Mouse (Mus musculus): ENCODE results near the gene Stat3.

Gene Stat3

DNA sequence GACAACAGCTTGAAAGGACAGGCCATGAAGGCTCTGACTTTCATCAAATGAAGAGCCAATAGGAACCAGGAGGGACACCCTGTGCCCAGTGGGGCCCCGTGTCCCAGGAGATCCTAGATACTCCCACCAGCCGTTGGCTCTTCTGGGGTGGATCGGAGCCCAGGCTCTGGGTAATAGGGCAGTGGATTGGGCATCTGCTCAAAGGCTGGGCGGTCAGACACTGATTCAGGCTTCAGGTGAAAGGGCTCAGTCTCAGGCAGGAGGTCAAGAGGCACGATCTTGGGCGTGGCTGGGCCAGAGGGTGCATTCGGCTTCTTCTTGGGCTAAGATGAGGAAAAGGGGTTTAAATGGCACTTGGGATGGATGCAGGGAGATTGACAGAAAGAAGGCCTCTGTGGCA, 24.8 kb upstream of the Stat3 start:
- no peak for DNase-seq (ENCODE audit: low spot score in 2 of 2)

DNA sequence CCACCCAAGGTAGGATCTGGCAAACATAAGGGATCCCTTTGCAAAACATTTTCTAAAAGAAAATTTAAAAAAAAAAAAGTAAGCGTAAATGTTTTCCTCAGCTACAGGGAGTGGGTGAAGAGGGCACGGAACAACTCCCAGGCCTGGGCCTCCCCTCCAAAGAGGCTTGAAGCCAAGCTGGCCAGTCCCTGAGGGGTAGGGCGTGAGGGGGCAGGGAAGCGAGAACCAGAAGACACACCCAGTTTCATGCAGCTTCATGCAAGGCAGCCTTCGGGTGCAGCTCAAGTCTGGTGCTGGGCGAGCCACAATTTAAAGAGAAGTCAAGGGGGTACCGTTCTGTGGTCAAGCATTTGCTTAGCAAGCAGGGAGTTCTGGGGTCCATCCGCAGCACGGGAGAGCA, 24.3 kb upstream of the Stat3 start:
- DNase-seq (ENCODE audit: low spot score in 2 of 2), result no peak

DNA sequence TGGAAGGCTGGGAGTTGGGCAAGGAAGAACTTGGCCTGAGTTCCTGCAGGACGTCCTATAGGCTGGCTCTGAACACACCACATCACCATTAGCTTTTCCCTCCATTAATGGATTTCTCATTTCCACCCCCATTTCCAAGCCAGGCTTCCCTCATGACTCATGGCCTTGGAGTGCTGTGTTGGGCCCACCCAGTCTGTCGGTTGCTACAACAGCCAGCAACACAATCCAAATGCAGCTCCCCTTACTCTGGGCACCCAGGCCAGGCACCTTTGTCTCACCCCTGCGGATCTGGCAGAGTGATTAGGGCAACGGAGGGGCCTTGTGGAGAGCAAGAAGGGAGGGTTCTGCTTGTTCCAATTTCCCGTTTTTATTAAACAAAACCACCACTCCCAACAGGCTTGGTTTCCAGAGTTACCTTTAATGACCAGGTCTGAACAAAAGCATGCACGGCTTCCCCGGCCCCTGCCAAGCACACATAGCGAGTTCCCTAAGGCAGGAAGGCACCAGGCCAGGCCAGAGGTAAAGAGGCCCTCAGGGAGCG, 23.1 kb upstream of the Stat3 start:
- no peak for DNase-seq (ENCODE audit: low spot score in 2 of 2)

DNA sequence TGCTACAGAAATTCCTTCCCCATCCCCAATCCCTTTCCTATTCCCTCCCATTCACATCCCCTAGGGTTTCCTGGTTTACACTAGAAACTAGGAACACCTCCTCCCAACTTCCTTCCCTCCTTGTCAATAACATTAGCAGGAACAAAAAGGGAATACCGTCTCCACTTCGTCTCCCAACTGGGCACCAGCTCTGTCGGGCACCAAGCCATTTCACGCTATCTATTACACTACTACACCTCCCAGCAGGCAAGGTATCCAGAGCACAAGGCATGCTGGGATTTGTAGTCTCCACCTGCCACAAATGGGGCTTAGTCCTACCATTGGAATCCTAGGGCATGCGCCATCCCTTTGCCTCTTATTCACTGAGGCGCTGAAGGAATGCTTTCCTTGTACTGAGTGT, 21.2 kb upstream of the Stat3 start:
- DNase-seq (ENCODE audit: low spot score in 2 of 2), result peak; percentile 23 to 45

DNA sequence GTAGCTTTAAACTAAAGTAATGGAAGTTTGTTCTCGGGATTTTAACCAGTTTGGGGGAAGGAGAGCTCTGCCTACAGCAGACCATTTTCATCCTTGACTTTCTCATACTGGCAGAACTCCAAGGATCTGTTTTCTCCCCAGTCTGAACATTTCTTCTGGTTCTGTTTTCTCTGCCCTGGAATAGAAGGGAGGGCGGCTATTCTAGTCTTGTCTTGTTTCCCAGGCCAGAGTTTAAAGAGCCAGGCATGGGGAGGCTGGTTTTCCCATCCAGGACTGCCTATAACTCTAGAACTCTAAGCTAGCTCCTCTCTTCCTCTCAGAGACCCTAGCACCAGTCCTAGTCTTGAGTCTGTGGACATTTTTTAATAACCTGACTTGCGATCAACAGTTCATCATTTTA, 20.5 kb upstream of the Stat3 start:
- no peak for DNase-seq (ENCODE audit: low spot score in 2 of 2)

DNA sequence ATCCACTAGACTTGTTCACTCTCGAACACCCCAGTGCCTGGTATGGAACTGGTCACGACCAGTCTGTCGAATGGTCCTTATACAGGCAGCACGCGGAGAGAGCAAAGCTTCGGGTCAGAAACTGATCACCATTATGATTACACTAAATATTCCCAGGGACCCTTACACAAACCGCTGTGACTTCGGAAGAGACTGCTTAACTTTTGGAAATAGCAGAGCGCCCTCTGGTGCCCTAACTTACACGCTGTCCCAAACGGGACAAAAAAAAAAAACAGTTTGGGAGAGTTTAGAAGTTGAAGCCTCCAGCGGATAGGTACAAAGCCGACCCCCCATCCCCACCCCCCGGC, 20.1 kb upstream of the Stat3 start:
- DNase-seq (ENCODE audit: low spot score in 2 of 2), result peak; percentile 35 to 60

DNA sequence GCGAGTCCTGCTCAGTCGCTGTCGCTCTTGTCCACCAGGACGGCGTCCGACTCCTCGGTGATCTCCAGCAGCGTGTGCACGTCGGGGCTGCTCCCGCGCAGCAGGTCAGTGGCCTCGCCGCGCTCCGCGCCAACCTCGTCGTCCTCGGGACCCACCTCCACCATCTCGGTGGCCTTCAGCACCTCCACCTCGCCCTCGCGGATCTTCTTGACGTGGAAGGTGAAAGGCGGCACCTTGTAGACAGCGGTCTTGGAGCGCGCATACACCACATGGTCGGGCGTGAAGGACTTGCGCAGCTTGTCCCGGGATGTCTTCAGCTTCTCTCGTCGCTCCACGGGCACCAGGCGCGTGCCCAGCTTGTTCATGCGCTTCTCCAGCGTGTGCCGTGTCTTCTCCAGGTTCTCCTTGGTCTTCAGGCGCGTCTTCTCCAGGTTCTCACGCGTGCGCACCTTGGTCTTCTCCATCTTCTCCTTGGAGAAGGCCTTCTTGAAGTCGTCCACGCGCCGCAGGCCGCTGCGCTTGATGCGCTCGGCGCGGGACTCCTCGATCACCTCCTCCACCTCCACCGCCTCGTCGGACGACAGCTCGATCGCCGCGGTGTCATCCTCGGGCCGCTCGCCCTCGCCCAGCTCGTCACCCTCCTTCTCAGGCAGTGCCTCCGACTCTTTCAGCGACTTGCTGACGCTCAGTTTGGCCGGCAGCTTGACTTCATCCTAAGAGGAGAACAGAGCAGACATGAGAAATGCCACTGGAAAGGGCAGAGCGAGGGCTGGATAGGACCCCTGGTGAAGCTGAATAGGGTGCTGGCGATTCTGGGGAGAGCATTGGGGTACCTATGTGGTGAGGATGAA, 19.5 kb upstream of the Stat3 start:
- DNase-seq (ENCODE audit: low spot score in 2 of 2), result no peak

DNA sequence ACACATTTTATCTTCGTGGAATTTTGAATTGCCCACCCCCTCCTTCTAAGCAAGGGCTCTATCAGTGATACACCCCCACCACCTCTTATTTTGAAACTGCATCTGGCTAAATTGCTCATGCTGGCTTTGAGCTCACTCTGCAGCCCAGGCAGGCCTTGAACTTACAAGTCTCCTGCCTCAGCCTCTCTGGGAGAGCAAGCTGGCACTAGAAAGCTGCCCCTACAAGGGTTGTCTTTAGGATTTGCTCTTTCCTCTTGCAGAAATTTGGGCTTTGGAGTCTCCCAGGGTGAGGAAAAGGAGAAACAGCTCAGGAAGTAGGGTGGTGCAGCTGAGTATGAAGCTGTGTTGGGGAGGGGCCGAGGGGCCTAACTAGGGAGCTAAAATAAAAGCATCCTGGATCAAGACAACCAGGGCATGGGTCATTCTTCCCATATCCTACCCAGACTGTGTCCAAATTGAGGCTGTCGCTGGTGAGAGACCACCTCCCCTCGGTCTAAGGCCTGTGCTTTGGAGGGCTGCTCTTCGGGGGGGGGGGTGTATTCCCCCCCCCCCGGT, 18.7 kb upstream of the Stat3 start:
- no peak for DNase-seq (ENCODE audit: low spot score in 2 of 2)

DNA sequence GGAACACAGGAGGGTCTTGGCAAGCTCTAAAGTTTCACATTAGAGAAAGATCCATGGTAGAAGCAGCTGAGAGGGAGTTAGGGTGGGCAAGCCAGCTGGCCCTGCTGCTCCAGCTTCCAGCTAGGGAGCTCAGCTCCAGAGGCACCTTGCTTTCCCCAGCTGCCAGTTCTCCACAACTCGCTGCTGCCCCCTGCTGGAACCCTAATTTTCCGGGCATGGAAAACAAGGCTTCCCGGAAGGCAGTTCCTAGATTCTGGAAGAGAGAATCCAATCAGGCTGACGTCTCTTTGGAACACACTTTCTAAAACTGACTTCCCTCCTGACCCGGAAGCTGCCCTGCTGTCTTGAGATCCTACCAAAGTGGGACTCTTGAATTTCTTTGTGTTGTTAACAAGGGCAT, 17.9 kb upstream of the Stat3 start:
- DNase-seq (ENCODE audit: low spot score in 2 of 2), result peak; percentile 38 to 61

DNA sequence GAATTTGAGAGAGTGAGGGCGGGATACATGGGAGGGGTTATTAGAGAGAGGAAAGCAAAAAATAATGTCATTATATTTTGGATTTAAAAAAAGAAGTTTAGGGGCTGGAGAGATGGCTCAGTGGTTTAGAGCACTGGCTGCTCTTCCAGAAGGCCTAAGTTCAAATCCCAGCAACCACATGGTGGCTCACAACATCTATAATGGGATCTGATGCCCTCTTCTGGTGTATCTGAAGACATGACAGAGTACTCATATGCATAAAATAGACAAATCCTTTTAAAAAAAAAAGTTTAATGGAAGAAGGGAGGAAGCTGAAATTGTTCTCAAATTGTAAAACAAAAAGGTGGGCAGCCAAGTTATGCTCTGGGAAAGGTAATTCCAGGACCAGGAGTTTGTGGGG, 10.2 kb upstream of the Stat3 start:
- no peak for DNase-seq (ENCODE audit: low spot score in 2 of 2)

DNA sequence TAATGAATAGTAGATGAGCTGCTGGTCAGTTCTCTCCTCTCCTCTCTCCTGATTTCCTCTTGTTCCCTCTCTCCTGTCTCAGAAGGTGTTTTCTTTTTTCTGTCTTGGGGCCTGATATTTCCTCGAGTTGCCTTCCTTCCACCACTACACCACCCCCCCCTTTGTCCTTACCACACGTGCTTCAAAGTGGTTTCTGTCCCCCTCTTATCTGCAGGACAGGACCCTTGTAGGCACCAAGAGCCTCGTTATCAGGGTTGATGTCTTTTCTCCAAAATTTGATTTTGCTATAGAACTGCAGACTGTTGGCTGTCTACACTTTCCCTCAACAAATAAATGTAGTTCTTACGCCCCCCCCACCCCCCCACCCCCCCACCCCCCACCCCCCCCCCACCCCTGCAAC, 9.0 kb upstream of the Stat3 start:
- no peak for DNase-seq (ENCODE audit: low spot score in 2 of 2)

DNA sequence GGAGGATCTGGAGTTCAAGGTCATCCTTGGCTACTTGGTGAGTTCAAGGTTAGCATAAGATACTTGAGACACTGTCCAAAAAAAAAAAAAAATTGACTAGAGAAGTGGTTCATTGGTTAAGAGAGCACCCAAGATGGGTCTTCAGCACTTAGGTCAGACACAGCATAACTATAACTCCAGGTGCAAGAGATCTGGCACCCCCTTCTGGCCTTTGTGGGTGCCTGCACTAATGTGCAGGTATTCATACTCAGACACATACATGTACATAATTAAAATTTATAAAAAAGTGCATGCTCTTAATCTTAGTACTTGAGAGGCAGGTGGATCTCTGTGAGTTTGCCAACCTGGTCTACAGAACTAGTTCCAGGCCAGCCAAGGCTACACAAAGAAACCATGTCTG, 8.2 kb upstream of the Stat3 start:
- no peak for DNase-seq (ENCODE audit: low spot score in 2 of 2)

DNA sequence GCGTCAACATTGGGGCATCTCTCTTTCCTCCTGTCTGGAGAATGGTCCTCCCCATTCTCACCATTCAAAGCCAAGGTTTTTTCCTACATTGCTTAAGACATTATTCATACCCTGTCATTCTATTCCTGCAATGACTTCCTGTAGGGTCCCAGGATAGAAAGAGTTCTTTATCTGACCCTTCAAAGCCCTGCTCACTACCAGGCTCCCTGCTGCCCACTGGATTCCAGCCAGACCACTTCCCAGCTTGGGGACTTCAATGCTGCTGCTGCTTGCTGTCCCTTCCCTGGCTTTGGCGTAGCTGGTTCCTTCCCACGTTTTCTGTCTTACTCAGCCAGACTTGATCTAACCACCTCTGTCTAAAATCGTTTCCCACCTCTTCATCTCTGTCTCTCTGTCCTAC, 7.5 kb upstream of the Stat3 start:
- no peak for DNase-seq (ENCODE audit: low spot score in 2 of 2)

DNA sequence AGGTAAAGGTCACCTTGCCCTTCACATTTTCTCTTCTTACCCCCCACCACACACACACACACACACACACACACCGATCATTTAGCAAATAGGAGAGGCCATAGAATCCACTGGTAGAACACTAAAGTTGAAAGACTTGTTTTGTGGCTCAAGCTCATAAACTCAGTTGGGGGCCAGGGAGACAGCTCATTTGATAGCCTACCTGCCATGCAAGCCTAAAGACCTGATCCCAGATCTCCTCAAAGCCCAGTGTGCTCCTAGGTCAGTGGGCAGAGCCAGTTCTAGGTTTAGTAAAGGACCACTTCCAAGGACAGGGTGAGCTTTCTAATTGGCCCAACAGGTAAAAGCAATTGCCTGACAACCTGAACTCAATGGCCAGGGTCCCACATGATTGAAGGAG, 3.0 kb upstream of the Stat3 start:
- no peak for DNase-seq (ENCODE audit: low spot score in 2 of 2)

DNA sequence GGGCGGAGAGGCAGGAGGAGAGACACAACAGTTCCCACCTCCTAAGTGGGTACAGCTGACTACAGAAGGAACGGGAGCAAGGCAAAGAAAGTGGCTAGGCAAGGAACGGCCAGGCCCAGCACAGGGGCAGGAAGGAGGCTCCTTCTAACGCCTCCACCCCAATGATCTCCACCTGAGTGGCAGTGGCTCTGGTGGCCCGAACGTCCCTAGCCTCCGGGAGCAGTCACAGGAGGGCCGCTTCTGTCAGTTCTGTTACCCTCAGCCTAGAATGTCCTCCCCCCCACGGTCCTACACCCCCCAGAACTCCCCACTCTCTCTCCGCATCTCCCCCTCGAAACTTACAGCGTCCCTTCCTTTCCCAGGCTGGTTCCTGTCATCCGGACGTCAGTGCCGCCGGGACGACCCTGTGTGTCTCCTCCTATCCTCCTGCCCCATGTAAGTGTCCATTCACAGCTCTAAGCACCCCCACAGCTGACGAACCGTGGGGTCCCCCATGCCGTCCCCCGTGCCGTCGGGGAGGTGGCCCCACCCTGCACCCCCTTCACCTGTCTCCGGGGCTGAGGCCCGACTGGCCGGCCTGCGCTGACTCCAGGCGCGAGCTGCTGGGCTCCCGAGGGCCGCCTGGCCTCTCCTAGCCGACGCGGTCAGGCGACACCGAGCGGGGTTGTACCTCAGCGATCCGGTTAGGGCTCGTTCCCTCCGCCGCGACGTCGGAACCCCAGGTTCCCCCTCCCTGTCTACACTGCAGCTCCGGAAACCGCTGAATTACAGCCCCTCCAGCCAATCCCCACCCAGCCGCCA, 429 bp downstream of the Stat3 start:
- no peak for DNase-seq (ENCODE audit: low spot score in 2 of 2)

DNA sequence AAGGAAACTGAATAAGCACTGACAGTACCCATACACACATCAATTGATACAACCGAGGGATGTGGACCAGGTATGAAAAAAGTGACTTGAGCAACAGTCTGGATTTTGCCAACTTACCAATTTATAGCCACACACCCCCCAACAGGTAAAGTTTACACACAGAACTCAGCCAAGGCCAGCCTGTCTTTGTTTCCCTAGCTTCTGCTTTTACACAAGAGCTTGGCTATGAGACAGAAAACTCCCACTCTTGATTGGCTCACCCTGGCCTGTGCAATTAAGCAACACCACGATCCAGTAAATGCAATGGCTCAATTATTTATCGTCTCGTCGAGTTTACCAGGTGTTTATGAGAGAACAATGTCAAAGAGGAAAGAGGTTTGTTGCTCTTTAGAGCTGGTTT, 1.2 kb downstream of the Stat3 start:
- DNase-seq (ENCODE audit: low spot score in 2 of 2), result peak in 1 of 2 experiments; percentile 42

DNA sequence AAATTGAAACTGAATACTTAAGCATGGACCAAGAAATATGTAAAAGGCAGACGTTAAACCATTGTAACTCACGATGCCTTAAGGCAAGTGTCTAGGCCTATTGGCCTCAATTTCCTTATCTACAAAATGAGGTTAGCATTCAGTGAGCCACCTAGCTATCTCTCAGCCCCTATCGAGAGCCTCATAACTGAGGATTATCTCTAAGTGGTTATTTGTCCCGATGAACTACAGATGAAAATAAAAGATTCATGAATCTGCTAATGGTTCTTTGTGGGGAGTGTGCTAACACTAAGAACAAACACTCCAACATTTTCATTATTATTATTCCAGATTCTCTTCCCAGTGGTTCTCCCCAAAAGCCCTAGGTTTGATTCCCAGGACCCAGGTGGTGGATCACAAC, 2.0 kb downstream of the Stat3 start:
- no peak for DNase-seq (ENCODE audit: low spot score in 2 of 2)

DNA sequence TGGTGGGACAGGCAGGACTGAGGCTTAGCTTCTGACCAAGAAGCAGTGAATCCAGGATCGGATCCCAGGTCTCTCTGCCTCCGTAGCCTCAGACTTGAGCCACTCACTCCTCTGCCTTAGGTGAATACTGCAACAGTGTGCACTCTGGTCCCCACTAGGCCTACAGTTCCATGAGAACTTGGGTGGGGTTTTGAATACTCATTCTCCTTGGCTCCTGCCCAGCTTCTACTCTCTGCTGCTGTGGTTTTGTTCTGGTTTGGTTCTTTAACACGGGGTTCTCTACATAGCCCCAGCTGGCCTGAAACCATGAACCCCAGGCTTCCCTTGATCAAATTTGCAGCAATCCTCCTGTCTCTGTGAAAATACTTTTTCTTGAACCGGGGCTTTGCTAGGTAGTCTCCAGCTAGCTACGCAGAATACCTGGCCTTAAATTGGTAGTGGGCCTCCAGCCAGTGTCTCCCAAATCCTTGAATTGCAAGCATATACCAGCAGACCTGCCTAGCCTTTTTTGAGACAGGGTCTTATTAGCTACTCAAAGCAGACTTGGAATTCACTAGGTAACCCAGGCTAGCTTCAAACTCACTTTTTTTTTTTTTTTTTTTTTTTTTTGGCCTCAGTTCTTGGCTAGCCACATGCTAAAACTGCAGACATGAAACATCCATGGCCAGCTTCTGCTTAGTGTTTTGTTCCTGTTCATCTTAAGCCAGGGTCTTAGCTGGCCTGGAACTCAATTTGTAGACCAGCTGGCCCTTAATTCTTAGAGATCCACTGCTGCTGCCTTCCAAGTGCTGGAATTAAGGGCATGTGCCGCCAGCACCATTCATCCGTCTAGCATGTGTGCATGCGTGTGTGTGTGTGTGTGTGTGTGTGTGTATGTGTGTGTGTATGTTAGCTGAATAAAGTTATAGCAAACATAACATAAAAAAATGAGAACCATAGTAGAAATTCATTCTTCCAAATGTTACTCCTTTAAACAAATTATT, 3.7 kb downstream of the Stat3 start:
- DNase-seq (ENCODE audit: low spot score in 2 of 2), result peak in 1 of 2 experiments; percentile 46

DNA sequence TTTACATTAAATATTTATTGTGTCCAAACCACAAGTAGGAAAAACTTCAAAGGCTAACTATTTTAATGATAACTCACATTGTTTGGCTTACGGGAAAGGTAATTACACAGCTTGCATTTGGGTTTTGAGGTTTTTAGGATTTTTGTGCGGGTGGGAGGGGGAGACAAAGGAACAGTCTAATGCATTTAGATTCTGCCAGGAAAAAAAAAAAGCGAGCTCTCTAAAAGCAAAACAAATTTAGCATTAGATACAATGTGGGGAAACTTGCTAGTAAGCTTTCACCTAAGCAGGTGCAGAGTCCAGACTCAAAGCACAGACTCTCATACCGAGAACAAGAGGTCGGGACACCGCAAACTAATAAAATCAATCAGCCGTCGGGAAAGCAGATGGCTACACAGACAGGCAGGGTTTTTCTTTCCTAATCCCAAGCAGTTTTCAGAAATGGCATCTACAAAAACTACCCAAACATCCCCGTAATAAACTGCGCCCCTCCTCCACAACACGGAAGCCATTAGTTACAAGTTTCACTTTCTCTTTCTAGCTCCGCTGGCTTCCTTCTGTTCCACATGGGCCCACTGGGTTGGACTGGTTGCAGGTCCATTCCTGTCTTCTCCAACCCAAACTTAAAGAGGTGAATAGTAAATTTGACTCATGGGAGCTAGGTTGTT, 8.0 kb downstream of the Stat3 start:
- peak; percentile 54 to 63 for DNase-seq (ENCODE audit: low spot score in 2 of 2)

DNA sequence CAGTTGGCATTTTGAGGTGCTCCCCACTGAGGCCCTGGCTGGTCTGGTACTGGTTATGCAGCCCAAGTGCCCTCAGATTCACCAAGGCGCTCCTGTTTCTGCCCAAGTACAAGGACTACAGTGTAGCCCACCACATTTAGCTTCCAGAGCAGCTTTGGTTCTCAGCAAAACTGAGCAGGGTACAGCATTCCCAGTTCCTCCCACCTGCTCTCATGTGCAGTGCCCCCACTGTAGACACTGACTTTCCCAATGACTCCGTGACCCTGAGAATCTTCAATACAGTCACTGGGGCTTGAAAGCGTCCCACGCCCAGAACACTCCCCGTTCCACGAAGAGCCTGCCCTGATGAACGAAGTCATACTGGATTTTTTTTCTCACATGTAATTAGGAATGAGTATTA, 8.7 kb downstream of the Stat3 start:
- DNase-seq (ENCODE audit: low spot score in 2 of 2), result no peak

DNA sequence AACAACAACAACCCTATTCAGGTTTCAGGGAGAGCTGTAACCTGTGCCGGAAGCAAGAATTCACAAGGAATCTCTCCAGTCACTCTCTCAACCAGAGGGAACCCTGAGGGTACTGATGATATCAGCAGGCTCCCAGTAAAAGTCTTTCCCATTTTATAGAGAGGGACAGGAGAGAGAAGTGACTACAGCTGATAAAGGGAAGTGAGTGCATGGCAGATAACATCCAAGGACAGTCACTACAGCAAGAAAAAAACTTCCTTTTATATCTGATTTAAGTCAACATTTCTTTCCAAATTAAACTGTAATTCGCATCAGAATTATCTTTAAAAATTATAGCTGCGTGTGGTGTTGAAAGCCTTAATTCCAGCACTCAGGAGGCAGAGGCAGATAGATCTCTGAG, 12.0 kb downstream of the Stat3 start:
- no peak for DNase-seq (ENCODE audit: low spot score in 2 of 2)
